Mouse (Mus musculus) c-Kit-positive CD71-negative TER-119-negative erythroid progenitor cells, embryonic 14.5 days (primary cell): ENCODE data around the gene Slamf9.
A peak's percentile ranks its signal among the peaks of the same experiment; 100 is the strongest.

Experiments used
- DNase-seq: peaks from one replicate; pipeline ENCODE4 v3.0.0-alpha.2; 2013; ENCODE audit warnings: low read depth

Gene Slamf9

GRCm38 (mm10) chr1:172513525-172514212 is 38.5 kb downstream of the Slamf9 start:
- peak; percentile 83 for DNase-seq

- DNase-seq, result no peak
Measured at GRCm38 (mm10) chr1:172514213-172514529, 39.0 kb downstream of the Slamf9 start.

- no peak for DNase-seq
Measured at GRCm38 (mm10) chr1:172514551-172515268, 39.6 kb downstream of the Slamf9 start.

DNA sequence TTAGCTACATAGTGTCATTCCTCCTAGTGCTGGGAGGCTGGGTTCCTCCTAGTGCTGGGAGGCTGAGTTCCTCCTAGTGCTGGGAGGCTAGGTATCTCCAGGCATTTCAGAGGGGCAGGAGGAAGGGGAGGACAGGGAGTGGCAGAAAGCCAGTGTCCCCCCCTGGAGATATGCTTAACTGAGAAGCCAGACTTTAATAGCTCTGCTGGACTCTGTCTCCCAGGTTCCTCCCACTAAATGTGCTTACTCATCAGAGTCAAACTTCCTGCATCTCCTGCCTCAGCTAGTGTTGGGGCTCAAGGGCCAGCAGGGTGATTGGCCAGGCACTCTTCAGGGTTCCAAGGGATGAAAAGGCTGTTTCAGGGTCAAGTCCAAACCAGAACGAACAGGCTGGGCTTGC is 40.2 kb downstream of the Slamf9 start:
- DNase-seq, result no peak

- no peak for DNase-seq
Measured at GRCm38 (mm10) chr1:172518013-172518412, 42.9 kb downstream of the Slamf9 start.

DNA sequence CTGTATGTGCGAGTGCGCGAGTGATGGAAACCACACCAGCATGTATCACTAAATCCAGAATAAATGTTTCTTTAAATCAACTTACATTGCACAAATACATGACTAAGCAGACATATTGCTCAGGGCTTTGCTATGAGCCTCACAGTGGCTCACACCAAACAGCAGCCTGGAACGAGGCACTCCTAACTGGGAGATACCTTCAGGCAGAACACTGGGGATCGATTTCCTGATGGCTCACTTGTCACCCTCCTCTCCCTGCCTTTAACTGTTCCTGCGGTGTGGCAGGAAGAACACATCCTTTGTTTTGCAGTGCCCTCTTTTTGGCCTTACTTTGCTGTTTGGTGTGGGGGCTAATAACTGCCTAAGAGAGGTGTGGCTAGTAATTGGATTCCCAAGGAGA is 44.5 kb downstream of the Slamf9 start:
- no peak for DNase-seq

- no peak for DNase-seq
Measured at GRCm38 (mm10) chr1:172520576-172521440, 45.6 kb downstream of the Slamf9 start, which contains the start of gene Cfap45. Gene Cfap45, plus strand, starts transcription at chr1:172520801.

DNA sequence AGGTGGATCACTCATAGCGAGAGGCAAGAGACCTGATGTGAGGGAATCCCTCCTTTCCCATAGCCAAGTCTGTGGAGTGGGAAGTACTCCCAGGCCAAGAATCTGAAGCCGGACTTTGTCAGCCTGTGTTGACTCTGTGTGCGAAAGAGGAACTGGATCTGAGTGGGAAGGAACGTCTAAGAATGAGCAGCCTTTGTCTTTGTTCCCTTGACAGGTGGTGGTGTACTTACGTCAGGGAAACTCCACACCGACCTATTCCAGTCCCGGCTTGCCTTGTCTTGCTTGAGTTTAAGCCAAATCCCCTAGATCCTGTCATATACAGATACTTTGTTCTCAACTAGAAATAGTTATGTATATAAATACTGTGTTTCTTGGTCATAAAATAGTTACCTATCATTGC is 47.4 kb downstream of the Slamf9 start:
- DNase-seq, result no peak

- DNase-seq, result no peak
Measured at GRCm38 (mm10) chr1:172523699-172524101, 48.5 kb downstream of the Slamf9 start.

DNA sequence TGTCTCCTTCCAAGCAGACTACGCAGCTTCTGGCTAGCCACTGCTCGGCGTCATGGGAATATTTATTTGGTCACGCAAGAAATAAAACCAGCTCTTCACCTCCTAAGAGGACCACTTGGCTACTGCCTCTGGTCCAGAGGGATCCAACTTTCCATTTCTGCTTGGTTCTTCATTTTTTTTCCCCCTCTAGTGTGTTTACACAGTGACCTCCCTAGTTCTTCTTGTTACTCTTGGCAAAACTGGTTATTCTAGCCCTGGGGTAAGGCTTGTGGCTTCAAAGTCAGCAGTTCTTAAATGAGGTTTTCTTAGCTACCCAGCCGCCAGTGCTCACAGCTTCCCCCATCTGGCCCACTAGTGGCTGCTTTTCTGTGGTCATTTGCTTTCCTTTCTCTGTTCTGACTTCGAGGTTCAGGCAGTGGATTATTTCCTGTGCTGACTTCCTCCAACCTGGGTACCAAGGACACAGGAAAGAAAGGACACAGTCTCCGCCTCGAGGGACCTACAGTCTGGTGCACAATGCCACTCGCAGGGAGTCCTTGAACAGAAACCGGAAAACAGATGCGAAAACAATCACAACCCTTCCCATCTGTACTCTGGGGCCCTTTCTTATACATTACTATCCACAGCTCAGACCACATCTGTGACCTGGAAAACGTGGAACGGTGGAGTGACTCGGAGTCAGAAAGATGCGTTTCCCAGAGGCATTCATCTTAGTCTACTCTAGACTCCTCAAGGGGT is 50.0 kb downstream of the Slamf9 start:
- DNase-seq, result no peak

GRCm38 (mm10) chr1:172525971-172526370 is 50.8 kb downstream of the Slamf9 start:
- no peak for DNase-seq

DNA sequence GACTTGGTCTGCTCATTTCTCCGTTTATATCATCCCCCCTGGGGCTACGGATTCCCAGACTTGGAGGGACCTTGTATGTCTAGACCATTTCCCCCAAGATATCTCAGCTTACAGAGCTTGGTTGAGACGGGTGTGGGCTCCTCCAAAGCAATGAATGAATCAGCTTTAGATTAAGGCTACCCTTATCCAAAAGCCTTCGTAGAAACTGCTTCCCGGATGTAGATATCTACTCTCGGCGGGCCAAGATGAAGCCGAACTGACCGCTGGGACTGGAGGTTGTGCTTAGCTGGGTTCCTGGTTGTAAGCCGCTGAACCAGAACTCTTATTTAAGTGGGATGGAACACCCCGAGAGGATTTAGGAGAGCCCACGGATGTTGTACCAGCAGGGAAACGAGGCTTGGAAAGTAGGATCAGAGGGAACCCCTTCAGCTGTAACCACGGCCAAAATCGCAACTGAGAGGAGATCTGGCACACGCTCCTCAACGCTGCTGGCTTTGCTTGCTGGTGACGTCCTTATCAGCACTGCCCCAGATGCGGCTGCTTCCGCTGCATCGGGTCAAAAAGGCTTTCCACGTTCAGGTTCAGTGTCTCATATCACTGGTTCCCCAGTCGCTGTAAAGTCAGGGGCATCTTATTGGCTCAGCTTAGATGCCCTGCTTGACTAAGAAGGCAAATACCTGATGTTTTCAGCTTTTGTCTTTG is 51.4 kb downstream of the Slamf9 start:
- DNase-seq, result no peak

- no peak for DNase-seq
Measured at GRCm38 (mm10) chr1:172527431-172527830, 52.3 kb downstream of the Slamf9 start.
